Mouse (Mus musculus): ENCODE measurements around the gene Vipr2.

- TF ChIP-seq CTCF (IDR thresholded peaks at IDR 0.05; ENCODE audit: control insufficient read depth, insufficient read depth, low read length) = no peak
- TF ChIP-seq POLR2A (IDR thresholded peaks at IDR 0.05; ENCODE audit: borderline replicate concordance, control insufficient read depth, low read depth, low read length) = no peak
Measured at GRCm38 (mm10) chr12:116077074-116077854, at the start of gene Vipr2.

Data from bone marrow, adult 2 months (tissue).